Mouse (Mus musculus): ENCODE results near the gene Bik.

DNA sequence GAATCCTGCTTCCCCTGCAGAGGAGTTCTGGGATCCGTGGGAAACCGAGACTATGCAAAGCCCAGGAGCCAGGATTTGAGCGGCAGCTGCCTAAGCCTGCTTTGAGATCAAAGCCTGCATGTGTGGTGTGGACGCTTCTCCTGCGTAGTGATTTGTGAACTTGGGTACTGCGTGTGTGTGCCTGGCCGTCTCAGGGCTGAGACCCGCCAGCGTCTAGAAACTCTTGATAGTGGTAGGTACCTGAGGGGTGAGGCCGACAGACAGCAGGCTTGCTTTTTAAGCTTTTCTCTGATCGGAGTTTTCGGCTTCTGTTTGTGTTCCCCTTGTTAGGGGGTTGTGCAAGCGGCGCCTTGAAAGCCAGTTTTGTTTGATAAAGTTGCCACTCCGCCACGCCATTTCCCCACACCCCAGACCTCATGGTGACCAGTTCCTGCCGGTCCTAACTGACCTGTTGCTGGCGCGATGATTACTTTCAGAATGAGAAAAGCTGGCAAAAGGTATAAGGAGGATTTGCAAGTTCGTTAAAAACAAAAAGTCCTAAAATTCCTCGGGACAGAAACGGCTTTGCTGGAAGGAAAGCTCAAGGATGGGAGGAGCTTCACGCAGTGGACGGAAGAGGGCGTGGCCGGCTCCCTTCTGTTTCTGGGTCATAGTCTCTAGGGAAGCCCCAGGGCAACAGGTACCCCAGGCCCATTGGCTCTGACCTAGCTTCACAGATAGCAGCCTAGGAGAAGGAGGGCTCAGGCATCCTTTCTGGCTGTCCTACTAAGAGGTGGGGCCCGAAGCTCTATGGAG is 37.4 kb downstream of the Bik start:
- no peak for TF ChIP-seq CTCF (conservative IDR thresholded peaks at IDR 0.05; ENCODE audit: low read length)
- TF ChIP-seq NANOG (IDR thresholded peaks at IDR 0.05; ENCODE audit: borderline replicate concordance, low read length): no peak
- TF ChIP-seq POU5F1 (IDR thresholded peaks at IDR 0.05; ENCODE audit: borderline replicate concordance, low read length): no peak

Data from E14TG2a.4 (cell line).